Mouse (Mus musculus) layer of hippocampus, adult 2 months (tissue): ENCODE measurements around the gene Rgl3. TPM values are rescaled to one million over a fixed set of nuclear protein-coding genes. Genes with fewer than 3 reads are reported as not detected.

ENCODE experiments used
- DNase-seq, 2 experiments: peaks; one replicate each; pipeline ENCODE4 v3.0.0; 2022; ENCODE audit warnings: low spot score in 2 of 2
- H3K27ac ChIP-seq: fragments of 200-600 bp; 2 replicates; pipeline ENCODE4 v1.8.1; 2022
- H3K4me3 ChIP-seq: fragments of 200-600 bp; 2 replicates; pipeline ENCODE4 v1.8.1; 2022; ENCODE audit warnings: mild to moderate bottlenecking
- CTCF ChIP-seq: fragments of 200-600 bp; conservative IDR thresholded peaks from 2 replicates; pipeline ENCODE4 v1.8.1; 2022; ENCODE audit warnings: antibody characterized with exemption, mild to moderate bottlenecking, moderate library complexity
- total RNA-seq, 2 experiments: library from RNA; stranded (reverse); gene quantifications; 2 replicates each; pipeline ENCODE4 v1.2.3; 2021

Gene Rgl3
- total RNA-seq, 2 experiments from 2014 or later = 2.9 to 3.8 TPM

GRCm38 (mm10) chr9:22002194-22003162, 13.2 kb upstream of the Rgl3 start, which contains the start of the genes Ccdc151 and Prkcsh:
TSS of gene Ccdc151 (minus strand) at chr9:22002634.
TSS of gene Prkcsh (plus strand) at chr9:22002806.
- H3K4me3 ChIP-seq = peak within 1 kb of the TSS; percentile 83
- no peak for TF ChIP-seq CTCF
- peak within 1 kb of the TSS; percentile 85 for H3K27ac ChIP-seq
- DNase-seq = peak; percentile 99 to 100

- DNase-seq = no peak
- TF ChIP-seq CTCF = peak; percentile 57
- Histone ChIP-seq H3K27ac (peak overlapping the region; percentile 85), H3K4me3 (peak overlapping the region; percentile 61; the same call in 1 of the 2 replicates)
These were observed 12.4 kb upstream of the Rgl3 start for GRCm38 (mm10) chr9:22001633-22002032.

GRCm38 (mm10) chr9:22000296-22000695, 11.1 kb upstream of the Rgl3 start:
- no peak overlapping the region for H3K4me3 ChIP-seq
- DNase-seq = no peak
- TF ChIP-seq CTCF = no peak

GRCm38 (mm10) chr9:21996178-21996867, 7.1 kb upstream of the Rgl3 start:
- TF ChIP-seq CTCF = no peak
- Histone ChIP-seq H3K27ac (no peak overlapping the region), H3K4me3 (no peak overlapping the region)
- no peak for DNase-seq

More at GRCm38 (mm10) chr9:22000296-22000695, 11.1 kb upstream of the Rgl3 start:
- no peak overlapping the region for H3K27ac ChIP-seq

- no peak for TF ChIP-seq CTCF
- H3K4me3 ChIP-seq = no peak overlapping the region
- no peak for DNase-seq
These were observed 3.0 kb upstream of the Rgl3 start for GRCm38 (mm10) chr9:21992227-21992626.

GRCm38 (mm10) chr9:21988421-21989101, 685 bp downstream of the Rgl3 start:
- DNase-seq = no peak
- Histone ChIP-seq H3K27ac (no peak overlapping the region), H3K4me3 (peak overlapping the region; percentile 52)
- peak; percentile 15; the same call in 1 of the 2 replicates for TF ChIP-seq CTCF

More at GRCm38 (mm10) chr9:21992227-21992626, 3.0 kb upstream of the Rgl3 start:
- no peak overlapping the region for H3K27ac ChIP-seq

GRCm38 (mm10) chr9:21987592-21988342, 1.5 kb downstream of the Rgl3 start:
- no peak for TF ChIP-seq CTCF
- Histone ChIP-seq H3K27ac (no peak overlapping the region), H3K4me3 (no peak overlapping the region; the same call in 1 of the 2 replicates)
- DNase-seq = no peak

GRCm38 (mm10) chr9:21983911-21984310, 5.3 kb downstream of the Rgl3 start:
- no peak for DNase-seq
- H3K27ac ChIP-seq = no peak overlapping the region
- TF ChIP-seq CTCF = no peak
- H3K4me3 ChIP-seq = no peak overlapping the region

- no peak for DNase-seq
- H3K27ac ChIP-seq = no peak overlapping the region
- no peak for TF ChIP-seq CTCF
- no peak overlapping the region for H3K4me3 ChIP-seq
These were observed 10.7 kb downstream of the Rgl3 start for GRCm38 (mm10) chr9:21978398-21979128.

GRCm38 (mm10) chr9:21977972-21978371, 11.3 kb downstream of the Rgl3 start:
- peak; percentile 82 for TF ChIP-seq CTCF
- DNase-seq = no peak
- Histone ChIP-seq H3K4me3 (no peak overlapping the region), H3K27ac (no peak overlapping the region)

- Histone ChIP-seq H3K4me3 (no peak overlapping the region), H3K27ac (no peak overlapping the region)
- DNase-seq = no peak
- no peak for TF ChIP-seq CTCF
These were observed 11.9 kb downstream of the Rgl3 start for GRCm38 (mm10) chr9:21977331-21977730.
